Mouse (Mus musculus) intestine, embryonic 16.5 days (tissue): ENCODE results near the gene Gpr18. TPM values are rescaled to one million over a fixed set of nuclear protein-coding genes. Genes with fewer than 3 reads are reported as not detected.

Experiments
- ATAC-seq: fragments of 200-750 bp; cut with Nextera tagmentation; 2 replicates; pipeline ENCODE4 v1.8.0; 2017; ENCODE audit warnings: moderate TSS enrichment, moderate library complexity
- H3K27ac ChIP-seq: fragments of 300-500 bp; sonication (generic); 2 replicates; pipeline ENCODE4 v1.5.1; 2014; ENCODE audit warnings: mild to moderate bottlenecking, low read length
- H3K27me3 ChIP-seq: fragments of 300-500 bp; sonication (generic); replicated peaks from 2 replicates; pipeline ENCODE4 v1.6.1; 2014; ENCODE audit warnings: low read length, control low read depth, mixed read lengths; ENCODE audit not compliant: control insufficient read depth, insufficient read depth
- H3K36me3 ChIP-seq: fragments of 300-500 bp; sonication (generic); 2 replicates; pipeline ENCODE4 v1.6.1; 2014; ENCODE audit warnings: low read length, control low read depth; ENCODE audit not compliant: control insufficient read depth, insufficient read depth
- H3K4me1 ChIP-seq: fragments of 300-500 bp; sonication (generic); 2 replicates; pipeline ENCODE4 v1.6.1; 2014; ENCODE audit warnings: low read length, control low read depth, mixed read lengths; ENCODE audit not compliant: control insufficient read depth, insufficient read depth
- H3K4me2 ChIP-seq: fragments of 300-500 bp; sonication (generic); 2 replicates; pipeline ENCODE4 v1.6.1; 2014; ENCODE audit warnings: low read depth, low read length, control low read depth
- H3K4me3 ChIP-seq: fragments of 300-500 bp; sonication (generic); 2 replicates; pipeline ENCODE4 v1.5.1; 2014; ENCODE audit warnings: mild to moderate bottlenecking, low read length
- H3K9ac ChIP-seq: fragments of 300-500 bp; sonication (generic); 2 replicates; pipeline ENCODE4 v1.6.1; 2014; ENCODE audit warnings: low read depth, low read length
- H3K9me3 ChIP-seq: fragments of 300-500 bp; sonication (generic); 2 replicates; pipeline ENCODE4 v1.6.1; 2016; ENCODE audit warnings: low read length, control low read depth; ENCODE audit not compliant: control insufficient read depth
- WGBS: fragments of 180-500 bp; shearing (Covaris S2); extraction: QIAGEN DNeasy Blood & Tissue Kit; methylation state at CpG from one replicate; pipeline ENCODE4 v1.1.7; 2014; 5-methylcytosine and 5-hydroxymethylcytosine counted together
- polyA plus RNA-seq: library from polyadenylated mRNA; unstranded; fragments of >200 nt; fragmentation: Nextera tagmentation; extraction: Ambion mirVana; gene quantifications from 2 replicates; pipeline ENCODE4 v1.2.1, GENCODE M21; 2015

The Gpr18 gene
- polyA plus RNA-seq, 1 experiment from 2014 or later = 0.34 TPM

- Histone ChIP-seq H3K4me3 (no peak overlapping the region), H3K27ac (no peak overlapping the region), H3K4me2 (no peak overlapping the region)
These were observed 13.0 kb upstream of the Gpr18 start for GRCm38 (mm10) chr14:121928375-121929137.

GRCm38 (mm10) chr14:121927451-121927850, 11.9 kb upstream of the Gpr18 start:
- 92% methylated on average over 8 of the region's 8 CpGs for WGBS
- H3K4me1 ChIP-seq = peaks cover 4% of the 10 kb centered on the region; the same call in 1 of the 2 replicates
- no peak overlapping the region for H3K4me2 ChIP-seq
- H3K27me3 ChIP-seq = no peaks in the 10 kb centered on the region
- no peak overlapping the region for H3K9ac ChIP-seq
- H3K9me3 ChIP-seq = no peaks in the 10 kb centered on the region
- ATAC-seq = no peak
- no peak overlapping the region for H3K27ac ChIP-seq
- no peak overlapping the region for H3K4me3 ChIP-seq
- H3K36me3 ChIP-seq = no peaks in the 10 kb centered on the region

More at GRCm38 (mm10) chr14:121928375-121929137, 13.0 kb upstream of the Gpr18 start:
- 0 out of 2 replicates have a peak, but pooled peaks have one; percentile 32 for ATAC-seq
- no peaks in the 10 kb centered on the region for H3K36me3 ChIP-seq
- H3K9ac ChIP-seq = no peak overlapping the region
- H3K4me1 ChIP-seq = peaks cover 4% of the 10 kb centered on the region; the same call in 1 of the 2 replicates
- WGBS = 67% methylated on average over 8 of the region's 8 CpGs
- no peaks in the 10 kb centered on the region for H3K9me3 ChIP-seq
- H3K27me3 ChIP-seq = no peaks in the 10 kb centered on the region

GRCm38 (mm10) chr14:121926901-121927300, 11.3 kb upstream of the Gpr18 start:
- H3K4me1 ChIP-seq = peaks cover 4% of the 10 kb centered on the region; the same call in 1 of the 2 replicates
- no peak overlapping the region for H3K9ac ChIP-seq
- H3K36me3 ChIP-seq = no peaks in the 10 kb centered on the region
- ATAC-seq = no peak
- no peak overlapping the region for H3K4me3 ChIP-seq
- no peaks in the 10 kb centered on the region for H3K9me3 ChIP-seq
- no peak overlapping the region for H3K4me2 ChIP-seq
- WGBS = 85% methylated on average over 6 of the region's 6 CpGs
- no peak overlapping the region for H3K27ac ChIP-seq
- no peaks in the 10 kb centered on the region for H3K27me3 ChIP-seq

- Histone ChIP-seq H3K9ac (no peak overlapping the region), H3K27me3 (no peaks in the 10 kb centered on the region), H3K4me2 (no peak overlapping the region), H3K4me3 (no peak overlapping the region), H3K36me3 (peaks cover 5% of the 10 kb centered on the region; the same call in 1 of the 2 replicates), H3K27ac (no peak overlapping the region), H3K9me3 (no peaks in the 10 kb centered on the region), H3K4me1 (peaks cover 11% of the 10 kb centered on the region)
- WGBS = 66% methylated on average over 6 of the region's 6 CpGs
- ATAC-seq = no peak
These were observed 9.3 kb upstream of the Gpr18 start for GRCm38 (mm10) chr14:121924876-121925275.

- Histone ChIP-seq H3K4me1 (peaks cover 11% of the 10 kb centered on the region), H3K27me3 (no peaks in the 10 kb centered on the region), H3K9me3 (no peaks in the 10 kb centered on the region), H3K4me2 (no peak overlapping the region), H3K4me3 (no peak overlapping the region), H3K36me3 (peaks cover 5% of the 10 kb centered on the region; the same call in 1 of the 2 replicates), H3K27ac (no peak overlapping the region), H3K9ac (no peak overlapping the region)
- no peak for ATAC-seq
- 76% methylated on average over 4 of the region's 4 CpGs for WGBS
These were observed 7.2 kb upstream of the Gpr18 start for GRCm38 (mm10) chr14:121922731-121923130.

- no peak overlapping the region for H3K4me2 ChIP-seq
- no peak overlapping the region for H3K9ac ChIP-seq
These were observed 6.4 kb upstream of the Gpr18 start for GRCm38 (mm10) chr14:121922016-121922415.

GRCm38 (mm10) chr14:121920511-121921124, 5.0 kb upstream of the Gpr18 start:
- Histone ChIP-seq H3K9me3 (no peaks in the 10 kb centered on the region), H3K4me3 (no peak overlapping the region), H3K27ac (no peak overlapping the region), H3K27me3 (no peaks in the 10 kb centered on the region), H3K4me1 (peaks cover 11% of the 10 kb centered on the region), H3K9ac (no peak overlapping the region), H3K36me3 (peaks cover 5% of the 10 kb centered on the region; the same call in 1 of the 2 replicates), H3K4me2 (no peak overlapping the region)
- peak; percentile 54 for ATAC-seq
- WGBS = 77% methylated on average over 12 of the region's 12 CpGs

More at GRCm38 (mm10) chr14:121922016-121922415, 6.4 kb upstream of the Gpr18 start:
- no peaks in the 10 kb centered on the region for H3K9me3 ChIP-seq
- H3K27ac ChIP-seq = no peak overlapping the region
- H3K36me3 ChIP-seq = peaks cover 5% of the 10 kb centered on the region; the same call in 1 of the 2 replicates
- no peak for ATAC-seq
- H3K4me1 ChIP-seq = peaks cover 11% of the 10 kb centered on the region
- H3K27me3 ChIP-seq = no peaks in the 10 kb centered on the region
- H3K4me3 ChIP-seq = no peak overlapping the region
- WGBS = 80% methylated on average over 4 of the region's 4 CpGs

- no peak overlapping the region for H3K27ac ChIP-seq
These were observed 4.2 kb upstream of the Gpr18 start for GRCm38 (mm10) chr14:121919752-121920151.

GRCm38 (mm10) chr14:121918266-121918665, 2.7 kb upstream of the Gpr18 start:
- Histone ChIP-seq H3K4me2 (no peak overlapping the region), H3K36me3 (peaks cover 5% of the 10 kb centered on the region; the same call in 1 of the 2 replicates), H3K9me3 (no peaks in the 10 kb centered on the region), H3K27me3 (no peaks in the 10 kb centered on the region), H3K4me1 (peaks cover 11% of the 10 kb centered on the region), H3K9ac (no peak overlapping the region), H3K27ac (no peak overlapping the region), H3K4me3 (no peak overlapping the region)
- ATAC-seq = no peak
- WGBS = 78% methylated on average over 3 of the region's 3 CpGs

More at GRCm38 (mm10) chr14:121919752-121920151, 4.2 kb upstream of the Gpr18 start:
- Histone ChIP-seq H3K4me3 (no peak overlapping the region), H3K9me3 (no peaks in the 10 kb centered on the region), H3K36me3 (peaks cover 5% of the 10 kb centered on the region; the same call in 1 of the 2 replicates), H3K4me1 (peaks cover 11% of the 10 kb centered on the region), H3K4me2 (no peak overlapping the region), H3K27me3 (no peaks in the 10 kb centered on the region), H3K9ac (no peak overlapping the region)
- 6% methylated on average over 3 of the region's 3 CpGs for WGBS
- no peak for ATAC-seq
